Mouse (Mus musculus) bone marrow, adult 2 months (tissue): ENCODE measurements around the gene Aaas. TPM values are rescaled to one million over a fixed set of nuclear protein-coding genes. Genes with fewer than 3 reads are reported as not detected.
"Not testable (repeated sequence)": the region's sequence is repeated elsewhere in the genome, so short reads cannot be mapped to it uniquely, and the experiment has no call there.

Experiments used
- H3K27ac ChIP-seq: fragments of 200-500 bp; 2 replicates; pipeline ENCODE4 v1.5.1; 2012; ENCODE audit warnings: low read depth, mild to moderate bottlenecking, control low read depth, inconsistent platforms, low read length; ENCODE audit not compliant: control insufficient read depth, poor library complexity, insufficient read depth
- H3K4me1 ChIP-seq: fragments of 200-500 bp; 2 replicates; pipeline ENCODE4 v1.6.1; 2011; ENCODE audit warnings: low read length; ENCODE audit not compliant: control insufficient read depth, insufficient read depth
- H3K4me3 ChIP-seq: fragments of 200-500 bp; replicated peaks from 2 replicates; pipeline ENCODE3; 2011; ENCODE audit warnings: mild to moderate bottlenecking, low read depth, low read length, control low read depth; ENCODE audit not compliant: control insufficient read depth
- CTCF ChIP-seq: fragments of 200-500 bp; IDR thresholded peaks from 2 replicates; pipeline ENCODE4 v1.5.1; 2011; ENCODE audit warnings: low read length, control low read depth; ENCODE audit not compliant: control insufficient read depth, insufficient read depth
- POLR2A ChIP-seq: fragments of 200-500 bp; IDR thresholded peaks from 2 replicates; pipeline ENCODE4 v1.6.1; 2011; ENCODE audit warnings: low read depth, mild to moderate bottlenecking, control low read depth, low read length, borderline replicate concordance; ENCODE audit not compliant: control insufficient read depth
- WGBS: fragments of 180-500 bp; shearing (Covaris S2); methylation state at CpG from one replicate; pipeline ENCODE4 v1.1.7; 2018; 5-methylcytosine and 5-hydroxymethylcytosine counted together
- polyA plus RNA-seq: library from polyadenylated mRNA; stranded (reverse); fragments of >200 nt; gene quantifications from 2 replicates; pipeline ENCODE4 v1.2.4, GENCODE M21; 2011; ENCODE audit warnings: low replicate concordance; ENCODE audit not compliant: missing spikeins, insufficient read depth, insufficient read length

Gene Aaas
- polyA plus RNA-seq, 1 experiment, result 97.9 TPM

DNA sequence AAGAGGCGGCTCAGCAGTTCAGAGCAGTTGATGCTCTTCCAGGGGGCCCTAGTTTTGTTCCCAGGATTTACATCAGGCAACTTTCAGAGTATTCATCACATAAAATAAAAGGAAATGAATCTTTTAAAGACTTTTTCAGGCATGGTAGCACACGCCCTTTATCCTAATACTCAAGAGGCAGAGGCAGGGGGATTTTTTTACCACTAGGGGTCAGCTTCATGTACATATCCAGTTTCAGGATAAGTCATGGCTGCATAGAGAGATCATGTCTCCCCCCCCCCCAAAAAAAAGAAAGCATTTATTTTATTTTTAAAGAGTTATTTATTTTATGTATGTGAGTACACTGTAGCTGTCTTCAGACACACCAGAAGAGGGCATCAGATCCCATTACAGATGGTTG, 3.4 kb upstream of the Aaas start:
- Histone ChIP-seq H3K4me3 (no peak overlapping the region), H3K4me1 (peaks cover 4% of the 10 kb centered on the region; the same call in 1 of the 2 replicates), H3K27ac (no peak overlapping the region)
- 70% methylated on average over 2 of the region's 2 CpGs for WGBS
- TF ChIP-seq CTCF, result no peak

DNA sequence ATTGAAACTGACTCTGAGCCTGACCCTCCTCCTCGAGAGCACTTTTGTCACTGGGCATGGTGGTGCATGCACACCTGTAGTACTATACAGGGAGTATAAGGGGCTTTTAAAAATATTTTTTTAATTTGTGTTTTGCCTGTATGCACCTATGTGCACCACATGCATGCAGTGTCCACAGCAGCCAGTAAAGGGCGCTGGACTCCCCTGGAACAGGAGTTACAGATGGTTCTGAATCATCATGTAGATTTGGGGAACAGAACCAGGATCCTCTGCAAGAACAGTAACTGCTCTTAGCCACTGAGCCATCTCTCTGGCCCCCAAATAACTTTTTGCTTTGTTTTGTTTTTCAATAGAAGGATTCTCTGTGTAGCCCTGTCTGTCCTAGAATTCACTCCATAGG, 1.6 kb upstream of the Aaas start:
- H3K4me3 ChIP-seq, result no peak overlapping the region
- no peak for TF ChIP-seq CTCF
- peaks cover 4% of the 10 kb centered on the region; the same call in 1 of the 2 replicates for H3K4me1 ChIP-seq
- no peak overlapping the region for H3K27ac ChIP-seq
- 50% methylated on average over 2 of the region's 2 CpGs for WGBS

DNA sequence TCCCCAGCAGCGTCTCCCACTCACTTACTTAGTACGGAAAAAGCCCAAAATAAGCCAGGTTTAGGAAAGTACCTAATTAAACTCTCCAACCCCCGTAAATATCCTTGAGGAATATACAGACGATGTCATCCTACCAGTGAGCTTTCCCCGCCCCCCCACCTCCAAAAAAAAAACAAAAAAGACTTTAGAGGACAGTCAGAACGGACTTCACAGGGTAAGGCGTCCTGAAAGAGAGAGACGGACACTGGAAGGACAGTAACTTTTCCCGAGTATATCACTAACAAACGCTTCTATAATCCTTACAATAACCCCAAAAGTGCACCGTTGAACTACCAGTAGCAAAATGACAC, 346 bp upstream of the Aaas start:
- TF ChIP-seq CTCF (no peak), POLR2A (no peak)
- H3K4me3 ChIP-seq, result peak overlapping the region; percentile 84
- H3K27ac ChIP-seq, result no peak overlapping the region
- H3K4me1 ChIP-seq, result peaks cover 4% of the 10 kb centered on the region; the same call in 1 of the 2 replicates
- 6% methylated on average over 11 of the region's 11 CpGs for WGBS

DNA sequence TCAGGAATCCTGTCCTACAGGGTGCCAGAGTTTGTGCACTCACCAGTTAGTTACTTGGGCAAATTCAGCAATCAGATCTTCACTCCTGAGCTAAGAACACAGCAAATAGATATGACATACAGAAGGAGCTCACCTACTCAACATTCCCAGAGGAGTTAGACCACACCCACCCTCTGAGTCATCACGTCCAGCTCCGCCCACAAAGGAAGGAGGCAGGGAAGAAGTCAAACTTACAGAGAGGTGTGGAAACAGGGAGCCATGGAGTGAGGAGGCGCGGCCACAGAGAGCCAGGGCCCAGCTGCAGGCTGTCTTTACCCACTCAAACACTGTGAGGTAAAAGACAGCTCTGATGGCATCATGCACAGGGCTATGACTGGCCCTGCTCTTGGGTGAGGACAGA, 4.1 kb downstream of the Aaas start:
- no peak for TF ChIP-seq POLR2A
- TF ChIP-seq CTCF, result no peak
- no peak overlapping the region for H3K4me3 ChIP-seq
- peaks cover 4% of the 10 kb centered on the region; the same call in 1 of the 2 replicates for H3K4me1 ChIP-seq
- WGBS, result 85% methylated on average over 4 of the region's 4 CpGs
- H3K27ac ChIP-seq, result no peak overlapping the region

DNA sequence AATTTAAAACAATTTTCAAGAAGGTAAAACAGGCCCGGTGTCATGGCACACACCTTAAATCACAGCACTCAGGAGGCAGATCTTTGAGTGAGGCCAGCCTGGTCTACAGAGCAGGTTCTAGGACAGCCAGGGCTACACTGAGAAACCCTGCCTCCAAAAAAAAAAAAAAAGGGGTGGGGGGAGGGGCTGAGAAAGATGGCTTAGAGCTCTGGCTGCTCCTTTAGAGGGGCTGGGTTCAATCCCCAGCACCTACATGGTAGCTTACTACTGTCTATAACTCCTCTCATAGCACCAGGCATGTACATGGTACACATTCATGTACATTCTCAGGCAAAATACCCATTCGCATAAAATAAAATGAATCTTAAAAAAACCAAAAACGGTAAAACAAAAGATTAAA, 6.1 kb downstream of the Aaas start:
- TF ChIP-seq CTCF (no peak), POLR2A (no peak)
- no peak overlapping the region for H3K4me3 ChIP-seq
- H3K4me1 ChIP-seq, result no peaks in the 10 kb centered on the region
- no peak overlapping the region for H3K27ac ChIP-seq
- WGBS, result 95% methylated on average over 3 of the region's 3 CpGs

DNA sequence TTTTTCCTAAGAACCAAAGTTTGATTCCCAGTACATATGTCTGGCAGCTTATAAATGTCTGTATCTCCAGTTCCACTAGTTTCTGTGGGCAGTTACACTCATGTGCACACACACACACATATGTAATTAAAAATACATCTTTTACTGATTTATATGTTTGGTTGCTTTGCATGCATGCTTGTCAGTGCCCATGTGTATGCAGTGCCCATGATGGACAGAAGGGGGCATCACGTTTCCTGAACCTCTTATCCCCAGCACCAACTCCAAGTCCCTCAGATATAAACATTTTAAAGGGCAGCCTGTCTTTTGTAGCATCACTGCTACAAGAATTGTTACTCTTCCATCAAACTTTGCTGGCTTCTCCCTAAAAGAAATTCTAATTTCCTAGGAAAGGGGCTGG, 9.0 kb downstream of the Aaas start:
- 5% methylated on average over 1 of the region's 1 CpGs for WGBS
- Histone ChIP-seq H3K4me1 (no peaks in the 10 kb centered on the region), H3K27ac (no peak overlapping the region), H3K4me3 (no peak overlapping the region)
- TF ChIP-seq POLR2A, result no peak
- TF ChIP-seq CTCF, result peak; percentile 62

DNA sequence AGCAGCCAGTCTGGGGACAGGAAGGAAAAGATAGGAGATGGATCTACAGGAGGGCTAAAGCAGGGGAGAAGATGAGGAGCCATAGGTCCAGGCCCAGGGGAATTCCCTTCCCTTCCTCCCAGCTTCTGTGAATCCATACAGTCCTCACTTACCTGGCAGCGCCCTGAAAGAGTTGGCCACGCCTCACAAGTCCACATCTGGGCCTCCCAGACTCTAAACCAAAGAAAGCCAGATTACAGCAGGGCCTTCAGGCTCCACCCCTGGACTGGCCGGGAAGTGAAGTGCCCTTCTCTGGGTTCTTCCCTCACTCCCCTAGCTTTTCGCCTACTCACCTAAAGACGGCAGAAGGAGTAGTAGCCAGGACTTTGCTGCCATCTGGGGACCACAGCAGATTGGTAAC, 11.0 kb downstream of the Aaas start:
- WGBS, result 80% methylated on average over 5 of the region's 5 CpGs
- H3K4me1 ChIP-seq, result no peaks in the 10 kb centered on the region
- H3K27ac ChIP-seq, result no peak overlapping the region
- no peak overlapping the region for H3K4me3 ChIP-seq
- TF ChIP-seq CTCF (no peak), POLR2A (no peak)

DNA sequence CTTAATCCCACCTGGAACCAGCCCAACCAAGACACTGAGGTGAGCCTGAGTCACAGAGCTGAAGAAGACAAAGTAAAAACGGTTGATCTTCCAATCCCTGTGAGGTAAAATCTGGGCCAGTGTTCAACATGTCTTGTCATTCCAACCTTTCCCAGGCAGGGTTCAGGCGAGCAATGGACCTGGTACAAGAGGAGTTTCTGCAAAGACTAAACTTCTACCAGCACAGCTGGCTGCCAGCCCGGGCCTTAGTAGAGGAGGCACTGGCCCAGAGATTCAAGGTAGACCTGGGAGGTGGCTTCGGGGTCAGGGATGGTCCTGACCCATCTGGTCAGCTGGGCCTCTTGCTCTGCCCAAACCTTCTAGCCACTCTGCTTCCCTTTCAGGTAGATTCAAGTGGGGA, 13.6 kb downstream of the Aaas start:
- 86% methylated on average over 4 of the region's 4 CpGs for WGBS
- H3K4me1 ChIP-seq, result no peaks in the 10 kb centered on the region
- H3K27ac ChIP-seq, result no peak overlapping the region
- H3K4me3 ChIP-seq, result no peak overlapping the region
- TF ChIP-seq POLR2A (no peak), CTCF (no peak)

DNA sequence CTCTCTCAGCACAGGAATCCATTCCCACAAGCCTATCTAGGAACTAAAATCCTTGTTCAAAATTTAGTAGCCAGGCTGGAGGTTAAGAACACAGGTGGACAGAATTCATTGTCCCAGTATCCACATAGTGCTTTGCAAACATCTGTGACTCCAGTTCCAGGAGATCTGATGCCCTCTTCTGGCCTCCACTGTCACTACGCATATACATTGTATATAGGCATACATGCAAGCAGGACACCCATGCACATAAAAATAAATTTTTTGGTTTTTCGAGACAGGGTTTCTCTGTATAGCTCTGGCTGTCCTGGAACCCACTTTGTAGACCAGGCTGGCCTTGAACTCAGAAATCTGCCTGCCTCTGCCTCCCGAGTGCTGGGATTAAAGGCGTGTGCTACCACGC, 14.6 kb downstream of the Aaas start:
- WGBS, result 85% methylated on average over 5 of the region's 5 CpGs
- not testable (repeated sequence) for H3K4me1 ChIP-seq, H3K27ac ChIP-seq, H3K4me3 ChIP-seq
